Mouse (Mus musculus): ENCODE results near the gene Pde6g. TPM values are rescaled to one million over a fixed set of nuclear protein-coding genes. Genes with fewer than 3 reads are reported as not detected.

The Pde6g gene
- 0.20 and 0.28 TPM in 2 replicates for polyA plus RNA-seq (2012; ENCODE audit: low replicate concordance)

GRCm38 (mm10) chr11:120453306-120453705 lies at the start of gene Pde6g:
Gene Pde6g (minus strand): TSS chr11:120453500.

DNA sequence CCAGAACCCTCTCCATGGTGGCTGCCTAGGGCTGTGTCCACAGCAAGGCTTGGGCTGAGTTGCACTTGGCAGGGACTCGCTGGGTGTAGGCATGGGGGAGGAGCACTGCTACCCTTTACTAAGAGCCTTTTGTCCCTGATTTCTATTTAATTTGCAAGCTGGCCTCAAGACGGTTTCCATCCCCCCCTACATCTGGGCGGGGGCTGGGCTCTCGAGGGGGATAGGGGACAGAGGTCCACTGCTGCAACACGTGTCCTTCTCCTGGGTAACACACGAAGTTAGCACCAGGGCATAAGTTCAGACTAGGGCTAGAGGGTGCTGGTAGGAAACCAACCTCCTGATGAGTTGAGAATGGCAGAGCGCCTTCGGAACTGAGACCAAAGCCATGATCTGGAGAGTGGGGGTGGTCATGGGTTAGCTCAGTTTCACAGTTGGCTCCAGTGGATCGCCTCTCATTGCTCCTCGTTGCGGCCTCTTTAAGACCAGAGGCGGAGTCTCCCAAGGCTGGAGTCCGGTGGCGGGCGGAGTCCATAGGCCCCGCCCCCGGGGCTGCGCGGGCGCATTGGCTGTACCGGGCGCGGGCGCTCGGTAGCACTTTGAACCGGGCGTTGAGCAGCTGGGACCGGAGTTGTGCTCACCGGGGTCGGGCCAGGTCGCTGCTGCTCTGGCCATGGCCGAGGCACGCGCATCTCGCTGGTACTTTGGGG lies 38.2 kb upstream of the Pde6g start, which contains the start of gene Slc25a10:
Slc25a10 (plus strand) TSS at position 524 of the 707 bp plus-strand sequence.

DNA sequence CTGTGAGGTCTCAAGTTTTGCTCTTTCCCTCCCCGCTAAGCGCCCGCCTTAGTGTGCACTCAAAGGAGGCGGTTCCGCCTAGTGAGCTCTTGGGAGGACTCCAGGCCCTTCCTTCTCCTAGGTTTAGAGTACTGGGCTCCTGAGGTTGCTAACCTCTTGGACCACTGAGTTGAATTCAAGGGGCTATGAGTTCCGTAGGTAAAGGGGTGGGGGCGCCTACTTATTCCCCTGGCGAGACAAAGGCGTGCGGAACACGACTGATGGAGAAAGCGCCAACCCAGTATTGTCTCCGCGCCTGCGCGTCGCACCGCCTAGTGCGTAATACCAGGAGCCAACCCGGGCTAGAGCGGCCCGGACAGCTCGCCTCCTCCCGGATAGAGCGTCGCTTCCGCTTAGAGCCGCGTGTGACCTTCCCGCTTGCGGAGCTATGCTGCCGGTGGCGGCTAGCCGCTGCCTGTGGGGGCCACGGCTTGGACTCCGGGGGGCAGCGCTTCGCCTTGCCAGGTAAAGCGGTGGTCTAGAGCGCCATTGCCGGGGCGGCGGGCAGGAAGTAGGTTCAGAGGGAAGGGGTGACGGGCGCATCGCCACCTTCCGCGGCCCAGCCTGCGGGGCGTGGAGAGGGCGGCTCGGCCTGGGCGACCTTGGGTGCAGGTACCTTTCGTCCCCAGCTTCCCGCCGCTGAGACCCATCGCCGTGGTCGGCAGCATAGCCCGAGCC lies 31.1 kb upstream of the Pde6g start, which contains the start of gene Mrpl12:
Mrpl12 (plus strand) TSS at position 349 of the 717 bp plus-strand sequence.

GRCm38 (mm10) chr11:120467051-120467735 lies 13.9 kb upstream of the Pde6g start, which contains the start of gene Arl16:
Gene Arl16 (minus strand): TSS chr11:120467607.

DNA sequence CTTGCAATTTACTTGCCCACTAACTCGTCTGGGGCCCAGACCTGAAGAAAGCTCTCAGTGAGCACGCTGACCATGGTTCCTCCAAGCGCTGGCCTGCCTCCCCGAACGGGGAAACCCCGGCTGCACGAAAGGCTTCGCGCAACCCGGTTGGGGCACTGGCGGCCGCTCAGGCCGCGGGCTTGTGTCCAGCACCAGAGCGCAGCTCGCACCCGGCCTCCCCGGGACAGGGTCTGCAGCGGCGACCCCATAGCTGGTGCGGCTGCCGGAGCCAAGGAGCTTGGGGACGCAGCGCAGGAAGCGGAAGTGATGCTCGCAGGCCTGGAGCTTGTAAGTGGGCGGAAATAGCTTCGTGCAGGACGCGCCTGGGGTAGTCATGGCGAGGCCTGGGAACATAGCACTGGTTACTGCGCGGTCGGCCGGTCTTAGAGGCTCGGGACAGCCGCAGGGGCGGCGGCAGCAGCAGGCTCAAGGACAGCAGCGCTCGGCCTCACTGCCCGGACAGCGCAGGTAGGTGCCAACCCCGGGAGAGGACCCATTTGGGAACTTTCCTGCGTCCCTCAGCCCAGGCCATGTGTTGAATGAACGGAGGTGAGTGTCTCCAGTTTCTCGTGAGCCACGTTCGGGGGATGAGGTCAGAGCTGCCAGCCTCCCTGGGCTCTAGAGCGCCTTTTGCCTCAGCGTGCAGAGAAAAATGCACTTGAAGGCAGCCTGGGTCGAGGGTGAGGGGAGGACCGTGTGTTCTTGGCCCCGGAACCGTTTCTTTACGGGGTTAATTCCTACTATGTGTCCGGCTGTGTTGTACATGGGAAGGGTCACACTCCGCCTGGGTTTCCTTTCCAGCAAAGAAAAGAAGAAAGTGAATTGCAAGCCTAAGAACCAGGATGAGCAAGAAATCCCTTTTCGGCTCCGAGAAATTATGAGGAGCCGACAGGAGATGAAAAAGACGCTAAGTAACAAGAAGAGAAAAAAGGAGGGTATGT lies 4.8 kb upstream of the Pde6g start, which contains the start of the genes Oxld1 and Ccdc137:
Oxld1 (minus strand) TSS at position 297 of the 980 bp plus-strand sequence.
Ccdc137 (plus strand) TSS at position 344 of the 980 bp plus-strand sequence.

GRCm38 (mm10) chr11:120442344-120442743 lies 11.0 kb downstream of the Pde6g start, which contains the start of gene Tspan10:
Gene Tspan10 (plus strand): TSS chr11:120442644.

GRCm38 (mm10) chr11:120437152-120437856 lies 16.0 kb downstream of the Pde6g start, which contains the start of gene Nploc4:
Gene Nploc4 (minus strand): TSS chr11:120437708.

Other genes starting within 250 kb of the Pde6g start
- gene Bahcc1, start 220.6 kb downstream of the Pde6g start, polyA plus RNA-seq (2012; ENCODE audit: low replicate concordance): 1.1 and 1.7 TPM in 2 replicates
- gene Actg1, start 105.0 kb downstream of the Pde6g start, polyA plus RNA-seq (2012; ENCODE audit: low replicate concordance): 257 and 584 TPM in 2 replicates
- gene Fscn2, start 92.0 kb downstream of the Pde6g start, polyA plus RNA-seq (2012; ENCODE audit: low replicate concordance): not detected in 2 replicates
- gene Faap100, start 74.7 kb downstream of the Pde6g start, polyA plus RNA-seq (2012; ENCODE audit: low replicate concordance): 16.7 and 41.0 TPM in 2 replicates
- gene Nploc4, start 15.8 kb downstream of the Pde6g start, polyA plus RNA-seq (2012; ENCODE audit: low replicate concordance): 82.3 and 226 TPM in 2 replicates
- 0.17 TPM in 1 of 2 replicates, not detected in the other for gene Tspan10, start 10.9 kb downstream of the Pde6g start, polyA plus RNA-seq (2012; ENCODE audit: low replicate concordance)
- 6.7 and 11.8 TPM in 2 replicates for gene Oxld1, start 4.6 kb upstream of the Pde6g start, polyA plus RNA-seq (2012; ENCODE audit: low replicate concordance)
- 33.7 and 46.9 TPM in 2 replicates for gene Ccdc137, start 4.6 kb upstream of the Pde6g start, polyA plus RNA-seq (2012; ENCODE audit: low replicate concordance)
- gene Arl16, start 14.1 kb upstream of the Pde6g start, polyA plus RNA-seq (2012; ENCODE audit: low replicate concordance): 9.5 and 17.8 TPM in 2 replicates
- gene Mrpl12, start 31.1 kb upstream of the Pde6g start, polyA plus RNA-seq (2012; ENCODE audit: low replicate concordance): 288 and 518 TPM in 2 replicates
- gene Slc25a10, start 38.3 kb upstream of the Pde6g start, polyA plus RNA-seq (2012; ENCODE audit: low replicate concordance): 94.0 and 114 TPM in 2 replicates
- not detected in 2 replicates for gene Gcgr, start 77.2 kb upstream of the Pde6g start, polyA plus RNA-seq (2012; ENCODE audit: low replicate concordance)
- 63.8 and 96.4 TPM in 2 replicates for gene Mcrip1, start 96.2 kb upstream of the Pde6g start, polyA plus RNA-seq (2012; ENCODE audit: low replicate concordance)
- gene Ppp1r27, start 97.6 kb upstream of the Pde6g start, polyA plus RNA-seq (2012; ENCODE audit: low replicate concordance): not detected in 2 replicates
- 998 and 1,537 TPM in 2 replicates for gene P4hb, start 119.8 kb upstream of the Pde6g start, polyA plus RNA-seq (2012; ENCODE audit: low replicate concordance)
- gene Arhgdia, start 128.1 kb upstream of the Pde6g start, polyA plus RNA-seq (2012; ENCODE audit: low replicate concordance): 596 and 1,231 TPM in 2 replicates
- 192 and 295 TPM in 2 replicates for gene Alyref, start 144.9 kb upstream of the Pde6g start, polyA plus RNA-seq (2012; ENCODE audit: low replicate concordance)
- gene Anapc11, start 144.9 kb upstream of the Pde6g start, polyA plus RNA-seq (2012; ENCODE audit: low replicate concordance): 39.8 and 162 TPM in 2 replicates
- gene Npb, start 155.0 kb upstream of the Pde6g start, polyA plus RNA-seq (2012; ENCODE audit: low replicate concordance): 2.4 and 7.0 TPM in 2 replicates
- gene Pcyt2, start 164.4 kb upstream of the Pde6g start, polyA plus RNA-seq (2012; ENCODE audit: low replicate concordance): 56.6 and 107 TPM in 2 replicates
- gene Sirt7, start 171.7 kb upstream of the Pde6g start, polyA plus RNA-seq (2012; ENCODE audit: low replicate concordance): 147 and 228 TPM in 2 replicates
- 103 and 176 TPM in 2 replicates for gene Mafg, start 180.1 kb upstream of the Pde6g start, polyA plus RNA-seq (2012; ENCODE audit: low replicate concordance)
- gene Pycr1, start 190.3 kb upstream of the Pde6g start, polyA plus RNA-seq (2012; ENCODE audit: low replicate concordance): 2.3 and 2.7 TPM in 2 replicates
- not detected in 2 replicates for gene Myadml2, start 194.7 kb upstream of the Pde6g start, polyA plus RNA-seq (2012; ENCODE audit: low replicate concordance)
- gene Notum, start 207.7 kb upstream of the Pde6g start, polyA plus RNA-seq (2012; ENCODE audit: low replicate concordance): 0.28 and 0.48 TPM in 2 replicates
- 168 and 366 TPM in 2 replicates for gene Aspscr1, start 219.5 kb upstream of the Pde6g start, polyA plus RNA-seq (2012; ENCODE audit: low replicate concordance)